Mouse (Mus musculus) ZHBTc4 (cell line): ENCODE data around the gene Gm8020.
A peak's percentile ranks its signal among the peaks of the same experiment; 100 is the strongest.
"Not testable (repeated sequence)": the region's sequence is repeated elsewhere in the genome, so short reads cannot be mapped to it uniquely, and the experiment has no call there.

Experiments
- DNase-seq: peaks from one replicate; pipeline ENCODE4 v3.0.0-alpha.2; 2011; ENCODE audit warnings: low read depth, low spot score

Gene Gm8020

GRCm38 (mm10) chr14:42502249-42502648 lies at the start of gene Gm8020:
Gm8020 (minus strand) TSS chr14:42502349.
- DNase-seq = not testable (repeated sequence)

GRCm38 (mm10) chr14:42543170-42543701 lies 41.1 kb upstream of the Gm8020 start:
- peak; percentile 77 for DNase-seq

- peak; percentile 0 for DNase-seq
These were observed 40.4 kb upstream of the Gm8020 start for GRCm38 (mm10) chr14:42542316-42543169.

- not testable (repeated sequence) for DNase-seq
These were observed 22.0 kb upstream of the Gm8020 start, which contains the start of gene Gm8024 for GRCm38 (mm10) chr14:42524182-42524581. Gm8024 (minus strand) TSS chr14:42524282.

- DNase-seq = not testable (repeated sequence)
These were observed 38.6 kb downstream of the Gm8020 start, which contains the start of gene Gm8011 for GRCm38 (mm10) chr14:42463581-42463980. Gm8011 (plus strand) TSS chr14:42463881.
